Mouse (Mus musculus) megakaryocyte progenitor cell, adult 5-6 weeks (primary cell): Measurements from ENCODE around the gene Neurog2. TPM values are rescaled to one million over a fixed set of nuclear protein-coding genes. Genes with fewer than 3 reads are reported as not detected.
A peak's percentile ranks its signal among the peaks of the same experiment; 100 is the strongest.

Experiments used
- ATAC-seq: replicated peaks from 2 replicates; pipeline ENCODE4 v1.8.0; 2016; ENCODE audit warnings: mild to moderate bottlenecking, moderate TSS enrichment, inconsistent platforms; ENCODE audit not compliant: poor library complexity
- total RNA-seq, 2 experiments: library from RNA; stranded (forward) in 1 of 2; stranded (reverse) in 1 of 2; fragments of 157-497, 149-512 nt in 1 of 2; fragments of 200-1000 nt in 1 of 2; gene quantifications; 2 replicates each; pipeline versions ENCODE4 v1.2.3 to v1.2.4; 2015 to 2017

Gene Neurog2
- total RNA-seq (2015) (not detected in 2 replicates), total RNA-seq (2017) (not detected in 2 replicates)

DNA sequence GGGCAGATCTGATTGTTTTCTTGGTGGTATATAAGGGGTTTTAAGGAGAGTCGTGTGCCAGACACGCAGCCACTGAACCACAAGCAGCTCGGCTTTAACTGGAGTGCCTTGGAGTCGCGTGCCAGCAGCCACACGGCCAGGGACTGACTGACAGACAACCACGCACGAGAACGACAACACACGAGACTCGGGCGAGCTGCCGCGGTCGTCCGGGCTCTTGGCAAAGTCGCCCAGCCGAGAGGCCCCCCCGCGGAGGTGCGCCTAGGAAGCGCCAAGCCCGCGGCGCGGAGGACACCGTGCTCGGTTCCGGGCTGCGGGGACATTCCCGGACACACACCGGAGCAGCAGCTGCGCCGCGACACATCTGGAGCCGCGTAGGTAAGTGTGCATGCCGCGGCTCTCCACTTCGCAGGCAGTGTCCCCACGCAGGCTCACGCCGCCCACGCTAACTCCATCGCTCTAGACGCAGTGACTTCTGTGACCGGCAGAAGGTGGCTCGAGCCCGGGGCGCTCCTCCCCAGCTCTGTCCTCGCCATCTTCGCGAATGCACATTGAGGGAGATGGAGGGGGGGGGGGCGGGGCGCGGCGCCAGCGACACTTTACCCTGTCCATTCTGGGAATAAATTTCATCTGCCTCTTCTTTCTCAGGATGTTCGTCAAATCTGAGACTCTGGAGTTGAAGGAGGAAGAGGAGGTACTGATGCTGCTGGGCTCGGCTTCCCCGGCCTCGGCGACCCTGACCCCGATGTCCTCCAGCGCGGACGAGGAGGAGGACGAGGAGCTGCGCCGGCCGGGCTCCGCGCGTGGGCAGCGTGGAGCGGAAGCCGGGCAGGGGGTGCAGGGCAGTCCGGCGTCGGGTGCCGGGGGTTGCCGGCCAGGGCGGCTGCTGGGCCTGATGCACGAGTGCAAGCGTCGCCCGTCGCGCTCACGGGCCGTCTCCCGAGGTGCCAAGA lies at the start of gene Neurog2:
TSS of gene Neurog2 (plus strand) at position 56 of the 953 bp plus-strand sequence.
- ATAC-seq, result no peak; the same call in 1 of the 2 replicates

DNA sequence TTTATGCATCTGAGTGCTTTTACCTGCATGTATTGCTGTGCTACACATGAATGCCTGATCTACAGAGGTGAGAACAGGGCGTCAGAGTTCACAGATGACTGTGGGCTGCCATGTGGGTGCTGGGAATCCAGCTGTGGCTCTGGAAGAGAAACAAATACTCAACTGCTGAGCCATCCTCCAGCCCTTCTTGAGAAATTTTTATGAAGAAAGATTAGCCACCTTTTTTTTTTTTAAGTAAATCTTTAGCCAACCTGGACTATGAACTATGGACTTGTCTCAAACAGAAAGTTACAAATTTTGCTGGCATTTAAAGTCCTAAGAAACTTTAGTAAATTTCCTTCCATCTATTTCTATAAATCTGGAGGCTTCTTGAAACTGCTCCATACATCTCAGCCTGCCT lies 35.8 kb upstream of the Neurog2 start:
- no peak for ATAC-seq

DNA sequence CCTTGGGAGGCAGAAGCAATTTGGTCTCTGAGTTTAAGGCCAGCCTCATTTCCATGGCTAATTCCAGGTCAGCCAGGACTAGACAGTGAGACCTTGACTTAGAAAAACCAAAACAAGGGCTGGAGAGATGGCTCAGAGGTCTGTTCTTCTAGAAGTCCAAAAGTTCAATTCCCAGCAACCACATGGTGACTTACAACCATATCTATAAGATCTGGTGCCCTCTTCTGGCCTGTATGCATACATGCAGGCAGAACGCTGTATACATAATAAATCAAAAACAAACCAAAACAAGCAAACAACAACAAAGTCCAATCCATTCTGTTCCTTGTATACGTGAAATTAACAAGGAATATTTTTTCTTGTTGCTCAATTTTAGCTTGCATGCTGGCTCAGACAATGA lies 24.8 kb upstream of the Neurog2 start:
- peak; percentile 65 for ATAC-seq

DNA sequence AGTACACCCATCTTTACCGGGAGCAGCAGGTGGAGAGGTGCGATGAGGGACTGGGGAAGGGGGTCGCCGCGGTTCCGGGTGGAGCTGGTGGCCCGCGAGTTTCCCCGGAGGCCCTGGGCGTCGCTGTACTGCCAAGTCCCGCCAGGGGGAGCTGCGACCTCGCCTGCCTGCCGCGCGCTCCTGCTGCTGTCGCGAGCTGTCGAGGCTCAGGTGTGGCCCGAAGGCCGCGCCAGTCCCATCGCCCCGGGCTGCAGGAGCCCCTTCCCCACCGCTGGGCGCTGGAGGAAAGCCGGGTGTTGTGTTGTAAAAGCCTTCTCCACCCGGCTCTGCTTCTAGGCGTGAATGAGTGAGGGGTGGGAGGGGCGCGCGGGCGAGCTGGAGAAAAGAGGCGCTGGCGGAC lies 7.6 kb upstream of the Neurog2 start:
- ATAC-seq, result peak; percentile 96

DNA sequence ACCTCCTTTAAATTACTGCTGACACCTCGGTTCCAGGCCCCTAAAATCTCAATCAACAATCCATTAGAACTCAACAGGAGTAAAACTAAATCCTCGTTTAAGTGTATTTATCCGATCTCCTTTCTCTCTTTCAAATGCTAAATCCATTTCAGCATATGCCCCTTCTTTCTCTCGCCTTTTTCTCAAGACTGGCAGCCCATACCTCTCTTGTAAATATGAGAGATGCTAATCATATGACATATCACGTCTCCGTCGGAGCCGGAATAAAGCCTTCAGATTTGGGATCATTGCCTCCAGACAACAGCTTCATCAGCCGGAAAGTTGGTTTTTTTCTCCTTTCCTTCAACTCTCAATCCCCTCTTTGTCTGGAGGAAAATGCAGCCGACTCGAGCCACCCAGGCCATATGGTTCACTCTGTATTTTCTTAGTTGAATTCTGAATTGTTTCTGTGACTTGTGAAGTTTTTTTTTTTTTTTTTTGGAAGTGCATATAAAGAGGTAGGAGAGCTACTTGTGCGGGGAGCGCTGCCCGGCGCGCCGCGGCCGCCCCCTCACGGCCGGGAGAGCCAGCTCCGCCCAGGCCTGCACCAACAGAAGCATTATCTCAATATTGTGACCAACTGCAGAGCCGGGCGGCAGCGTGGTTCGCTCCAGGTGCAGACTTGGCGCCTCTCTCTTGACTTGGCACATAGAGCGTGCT lies 7.1 kb upstream of the Neurog2 start:
- ATAC-seq, result peak; percentile 66

DNA sequence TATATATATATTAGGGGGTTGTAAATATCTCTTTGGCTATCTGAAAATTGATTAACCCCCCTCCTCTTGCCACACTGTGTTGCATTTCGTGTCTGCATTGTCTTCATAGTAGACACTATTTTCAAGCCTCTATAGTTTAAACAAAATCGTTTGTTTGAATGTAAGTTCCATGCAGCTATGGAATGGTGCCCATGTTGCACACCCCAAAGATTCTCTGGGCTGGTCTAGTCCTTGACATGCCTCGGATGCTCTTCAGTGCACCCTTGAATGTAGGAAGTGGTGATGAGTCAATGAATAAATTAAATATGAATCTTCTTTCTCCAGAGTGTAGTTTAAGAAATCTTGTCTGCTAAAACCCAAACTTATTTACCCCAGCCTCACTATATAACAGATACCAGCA lies 6.4 kb upstream of the Neurog2 start:
- no peak for ATAC-seq

DNA sequence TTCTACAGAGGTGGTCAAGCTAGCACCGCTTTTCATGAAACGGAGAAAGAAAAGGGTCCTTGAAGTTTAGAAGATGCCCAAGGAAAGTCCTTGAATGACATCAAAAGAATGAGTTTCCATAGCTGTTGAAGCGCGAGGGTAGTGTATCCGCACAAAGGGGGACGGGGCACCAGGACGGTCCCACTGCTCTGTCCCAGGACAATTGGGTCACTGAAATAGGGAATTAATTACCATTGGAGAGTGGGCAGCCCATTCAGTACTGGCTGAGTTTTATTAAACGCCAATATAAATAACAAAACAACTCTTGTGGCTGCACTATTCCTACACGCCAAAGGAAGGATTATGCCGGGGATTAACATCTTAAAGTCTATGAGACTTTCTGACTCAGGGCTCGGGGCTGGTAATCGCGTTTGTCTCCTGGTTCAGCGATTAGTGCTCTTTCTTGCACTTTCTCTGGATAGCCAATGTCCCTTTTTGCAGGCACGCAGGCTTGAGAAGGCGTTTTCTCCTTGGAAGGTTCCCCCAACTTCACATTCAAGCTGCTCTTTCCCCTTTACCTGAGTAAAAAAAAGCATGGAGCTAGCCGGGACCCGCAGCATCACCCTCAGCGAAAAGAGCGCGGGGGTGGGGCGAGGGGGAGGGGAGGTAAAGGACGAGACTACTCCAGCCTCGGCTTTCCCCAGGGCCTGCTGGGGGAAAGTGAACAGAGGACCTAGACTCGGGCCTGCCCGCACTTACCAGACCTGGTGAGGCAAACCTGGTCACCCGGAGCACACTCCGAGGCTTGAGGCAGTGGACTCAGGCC lies 5.6 kb upstream of the Neurog2 start:
- no peak for ATAC-seq

DNA sequence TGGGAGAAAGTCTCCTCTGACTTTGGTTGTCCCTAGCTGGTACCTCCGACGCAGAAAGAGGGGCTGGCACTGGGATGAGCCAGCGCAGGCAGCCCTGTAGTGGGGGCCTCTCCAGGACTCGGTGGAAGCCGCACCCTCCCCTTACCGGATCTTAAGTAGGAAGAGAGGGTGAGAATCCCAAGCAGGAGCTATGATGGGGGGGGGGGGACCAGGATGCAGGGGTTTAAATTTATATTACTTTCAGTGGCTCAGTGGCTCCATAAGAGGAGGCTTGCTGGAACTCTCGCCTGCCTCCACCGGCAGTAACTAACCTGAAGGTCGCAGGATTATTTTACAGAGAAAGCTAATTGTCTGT lies 5.0 kb upstream of the Neurog2 start:
- ATAC-seq, result no peak

DNA sequence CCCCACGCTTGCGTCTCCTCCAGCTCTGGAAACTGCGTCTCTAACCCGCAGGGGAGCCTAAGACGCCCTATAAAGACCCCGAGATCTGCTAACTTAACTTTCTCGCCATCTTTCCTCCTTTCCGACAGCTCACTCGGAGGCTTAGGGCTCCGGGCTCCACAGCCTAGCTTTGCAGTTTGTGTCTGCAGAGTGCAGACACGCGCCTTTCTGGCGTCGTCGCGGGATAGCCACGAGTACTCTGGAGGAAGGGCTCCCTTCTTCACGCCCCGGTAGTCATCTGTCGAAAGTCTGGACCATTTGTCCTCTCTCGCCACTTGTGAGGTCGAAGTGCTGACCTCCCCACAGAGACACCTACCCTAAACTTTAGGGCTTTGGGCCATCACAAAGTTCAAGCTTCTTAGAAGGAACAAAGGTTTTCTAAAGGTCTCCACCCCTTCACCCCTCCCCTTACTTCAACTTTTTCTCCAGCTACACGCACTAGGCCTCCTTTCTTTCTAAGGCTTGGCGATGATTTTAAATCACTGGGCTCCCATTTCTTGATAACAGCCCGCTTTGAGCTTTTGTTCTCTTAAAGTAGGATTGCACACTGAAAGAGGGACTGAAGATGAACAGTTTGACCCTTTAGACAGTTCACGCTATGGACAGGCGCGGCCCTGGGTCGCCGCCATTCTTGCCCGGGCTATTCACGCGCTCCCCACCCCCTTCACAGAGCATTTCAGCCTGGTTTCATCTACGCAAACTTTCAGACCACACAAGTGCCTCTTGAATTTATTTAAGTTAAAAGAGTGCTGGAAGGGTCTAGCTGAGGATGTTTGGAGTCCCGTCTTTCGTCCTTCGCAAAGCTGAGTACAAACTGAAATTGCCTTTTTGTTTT lies 4.4 kb upstream of the Neurog2 start:
- ATAC-seq, result no peak

DNA sequence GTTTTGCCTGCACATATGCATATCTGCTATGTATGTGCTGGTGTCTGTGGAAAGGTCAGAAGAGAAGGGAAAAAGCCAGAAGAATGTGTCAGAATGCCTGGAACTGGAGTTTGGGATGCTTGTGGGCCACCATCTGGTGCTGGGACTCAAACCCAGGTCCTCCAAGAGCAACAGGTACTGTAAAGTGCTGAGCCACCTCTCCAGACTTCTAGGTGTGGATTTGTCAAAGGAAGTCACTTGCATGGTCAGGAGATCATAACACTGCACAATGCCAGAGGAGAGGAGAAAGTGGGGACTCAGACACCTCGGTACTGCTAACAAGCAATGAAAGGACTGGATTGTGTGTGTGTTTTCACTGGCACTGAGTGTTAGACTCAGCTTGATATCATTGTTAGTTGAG lies 2.7 kb upstream of the Neurog2 start:
- no peak for ATAC-seq

DNA sequence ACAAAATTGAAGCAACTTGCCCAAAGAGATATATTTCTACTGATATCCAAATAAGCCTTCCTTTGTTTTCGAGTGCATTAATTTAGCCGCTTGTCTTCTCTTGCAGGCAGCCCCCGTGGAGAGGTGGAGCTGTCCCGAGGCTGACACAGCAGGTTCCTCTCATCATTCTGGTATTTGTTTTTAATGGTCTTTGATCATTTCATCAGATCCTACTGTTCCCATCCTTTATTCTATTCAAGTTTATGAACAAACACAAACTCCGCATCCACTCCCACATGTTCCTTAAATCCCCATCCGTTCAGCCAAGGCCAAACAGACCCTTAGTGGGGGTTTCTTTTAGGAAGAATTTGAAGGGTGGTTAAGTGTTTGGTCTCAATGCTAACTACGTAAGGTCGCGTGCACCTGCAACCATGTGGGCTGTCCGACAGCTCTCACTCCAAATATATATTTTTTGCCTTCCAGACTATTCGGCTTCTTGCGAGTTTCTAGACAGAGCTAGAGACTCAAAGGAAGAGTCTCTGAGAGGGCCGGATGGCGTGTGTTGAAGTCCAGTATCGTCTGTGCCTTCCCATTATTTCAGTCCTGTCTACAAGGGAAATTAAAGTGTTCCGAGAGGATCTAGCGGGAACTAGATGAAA lies 2.1 kb upstream of the Neurog2 start:
- ATAC-seq, result no peak

DNA sequence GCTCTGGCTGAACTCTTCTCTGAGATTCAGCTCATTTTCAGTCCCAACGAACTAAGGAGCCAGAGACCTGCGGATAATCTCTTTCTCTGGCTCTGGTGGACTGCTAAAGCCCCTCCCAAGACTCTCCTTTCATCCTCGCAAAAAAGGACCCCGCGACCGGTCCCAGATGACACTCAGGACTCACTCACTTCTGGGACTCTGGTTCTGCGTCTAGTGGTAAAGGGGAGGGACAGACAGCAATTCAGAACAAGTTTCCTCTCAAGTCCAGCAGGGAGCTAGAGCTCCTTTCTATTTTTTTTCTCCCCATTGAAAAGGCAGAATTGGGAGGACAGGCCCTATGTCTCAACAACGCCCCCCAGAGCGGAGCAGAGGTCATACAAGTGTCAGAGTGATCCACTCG lies 1.4 kb upstream of the Neurog2 start:
- ATAC-seq, result no peak

DNA sequence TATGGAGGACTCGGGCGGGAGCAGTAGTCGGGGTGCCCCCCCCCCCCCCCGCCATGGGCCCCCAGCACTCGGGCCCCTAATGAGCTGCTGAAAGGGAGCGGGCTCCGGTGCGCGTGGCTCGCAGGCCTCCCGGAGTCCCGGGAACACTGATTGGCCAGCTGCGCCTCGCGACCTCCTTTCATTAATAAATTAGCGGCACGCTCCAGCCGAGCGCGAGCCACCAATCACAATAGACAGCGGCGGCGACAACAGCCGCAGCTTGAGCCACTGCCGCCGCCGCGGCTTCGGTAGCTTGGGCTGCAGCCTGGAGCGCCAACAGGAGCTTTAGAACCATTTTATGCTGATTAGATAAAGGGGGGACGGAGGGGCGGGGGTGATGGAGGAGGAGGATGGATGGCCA lies 404 bp upstream of the Neurog2 start:
- peak; percentile 35 for ATAC-seq

DNA sequence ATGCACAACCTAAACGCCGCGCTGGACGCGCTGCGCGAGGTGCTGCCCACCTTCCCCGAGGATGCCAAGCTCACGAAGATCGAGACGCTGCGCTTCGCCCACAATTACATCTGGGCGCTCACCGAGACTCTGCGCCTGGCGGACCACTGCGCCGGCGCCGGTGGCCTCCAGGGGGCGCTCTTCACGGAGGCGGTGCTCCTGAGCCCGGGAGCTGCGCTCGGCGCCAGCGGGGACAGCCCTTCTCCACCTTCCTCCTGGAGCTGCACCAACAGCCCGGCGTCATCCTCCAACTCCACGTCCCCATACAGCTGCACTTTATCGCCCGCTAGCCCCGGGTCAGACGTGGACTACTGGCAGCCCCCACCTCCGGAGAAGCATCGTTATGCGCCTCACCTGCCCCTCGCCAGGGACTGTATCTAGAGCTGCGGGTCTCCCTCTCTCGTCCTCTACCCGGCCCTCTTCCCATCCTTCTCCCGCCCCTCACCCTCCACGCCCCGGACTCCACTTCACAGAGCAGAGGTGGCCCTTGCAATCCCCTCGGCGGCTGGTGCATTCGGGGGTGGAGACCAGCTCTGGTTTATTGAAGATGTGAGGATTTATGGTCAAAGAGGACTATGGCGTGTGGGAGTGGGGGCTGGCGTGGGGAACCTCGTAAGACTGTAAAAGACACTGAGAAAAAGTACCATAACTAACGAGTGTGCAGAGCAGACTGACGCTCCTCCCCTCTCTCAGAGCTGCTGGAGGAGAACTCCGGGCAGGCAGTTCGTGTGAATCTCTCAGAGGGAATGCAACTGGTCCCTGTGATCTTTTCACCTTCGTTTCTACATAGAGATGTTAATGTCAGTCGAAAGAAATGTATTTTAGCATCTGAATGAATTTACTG lies 1.4 kb downstream of the Neurog2 start:
- peak; percentile 89 for ATAC-seq

DNA sequence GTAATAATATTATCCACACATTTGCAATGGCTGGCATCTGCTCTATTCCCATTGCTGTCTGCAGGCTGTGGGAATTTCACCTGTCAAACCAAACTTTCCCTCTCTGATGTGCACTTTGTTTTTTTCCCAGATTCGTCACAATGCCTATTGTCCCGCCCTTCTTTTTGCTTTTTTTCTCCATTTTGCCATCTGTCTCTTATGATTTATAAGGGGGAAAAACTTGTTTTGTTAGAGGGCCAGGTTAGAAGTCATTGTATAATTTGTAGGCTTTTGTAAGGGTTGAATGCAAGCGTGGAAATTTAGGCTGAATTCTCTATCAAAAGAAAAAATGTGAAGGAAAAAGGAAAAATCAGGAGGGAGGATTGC lies 2.0 kb downstream of the Neurog2 start:
- no peak for ATAC-seq

DNA sequence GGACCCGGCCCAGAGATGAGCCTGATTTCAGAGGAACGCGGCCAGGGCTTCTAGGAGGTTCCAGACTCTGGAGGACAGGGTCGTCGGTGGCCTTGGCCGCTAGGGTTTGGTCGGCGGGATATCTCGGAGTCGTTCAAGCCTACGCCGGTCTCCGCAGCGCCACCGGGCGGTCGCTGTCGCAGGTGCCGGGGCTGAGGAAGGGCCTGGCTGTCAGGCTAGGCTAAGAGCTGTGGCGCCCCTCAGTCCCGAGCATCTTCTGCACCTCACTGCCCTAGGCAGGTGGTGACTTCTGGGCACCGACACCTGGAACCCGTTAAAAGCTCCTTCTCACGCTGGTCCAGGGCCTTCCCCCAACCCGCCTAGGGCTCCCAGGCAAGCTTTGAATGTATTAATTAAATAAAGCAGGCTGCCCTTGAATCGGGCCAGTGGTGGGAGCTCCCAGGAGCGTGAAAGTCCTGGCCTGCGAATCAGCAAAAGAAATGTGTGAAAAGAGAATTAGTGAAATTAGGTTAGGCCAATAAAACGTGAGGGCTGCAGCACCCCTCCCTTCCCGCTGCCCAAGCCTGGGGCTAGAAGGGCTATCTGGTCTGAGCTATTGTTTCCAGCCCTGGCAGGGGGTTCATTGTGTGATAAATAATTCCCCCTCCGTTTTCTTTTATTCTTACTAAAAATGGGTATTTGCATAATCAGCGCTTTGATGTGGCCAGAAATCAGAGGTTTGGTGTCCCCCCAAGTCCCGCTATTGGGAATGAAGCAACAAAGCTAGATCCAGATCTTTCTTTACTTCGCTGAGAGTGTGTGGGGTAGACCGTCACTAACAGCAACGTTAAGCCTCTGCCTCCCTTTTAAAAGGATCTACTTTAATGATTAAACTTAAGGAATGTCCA lies 7.2 kb downstream of the Neurog2 start:
- ATAC-seq, result peak; percentile 98

DNA sequence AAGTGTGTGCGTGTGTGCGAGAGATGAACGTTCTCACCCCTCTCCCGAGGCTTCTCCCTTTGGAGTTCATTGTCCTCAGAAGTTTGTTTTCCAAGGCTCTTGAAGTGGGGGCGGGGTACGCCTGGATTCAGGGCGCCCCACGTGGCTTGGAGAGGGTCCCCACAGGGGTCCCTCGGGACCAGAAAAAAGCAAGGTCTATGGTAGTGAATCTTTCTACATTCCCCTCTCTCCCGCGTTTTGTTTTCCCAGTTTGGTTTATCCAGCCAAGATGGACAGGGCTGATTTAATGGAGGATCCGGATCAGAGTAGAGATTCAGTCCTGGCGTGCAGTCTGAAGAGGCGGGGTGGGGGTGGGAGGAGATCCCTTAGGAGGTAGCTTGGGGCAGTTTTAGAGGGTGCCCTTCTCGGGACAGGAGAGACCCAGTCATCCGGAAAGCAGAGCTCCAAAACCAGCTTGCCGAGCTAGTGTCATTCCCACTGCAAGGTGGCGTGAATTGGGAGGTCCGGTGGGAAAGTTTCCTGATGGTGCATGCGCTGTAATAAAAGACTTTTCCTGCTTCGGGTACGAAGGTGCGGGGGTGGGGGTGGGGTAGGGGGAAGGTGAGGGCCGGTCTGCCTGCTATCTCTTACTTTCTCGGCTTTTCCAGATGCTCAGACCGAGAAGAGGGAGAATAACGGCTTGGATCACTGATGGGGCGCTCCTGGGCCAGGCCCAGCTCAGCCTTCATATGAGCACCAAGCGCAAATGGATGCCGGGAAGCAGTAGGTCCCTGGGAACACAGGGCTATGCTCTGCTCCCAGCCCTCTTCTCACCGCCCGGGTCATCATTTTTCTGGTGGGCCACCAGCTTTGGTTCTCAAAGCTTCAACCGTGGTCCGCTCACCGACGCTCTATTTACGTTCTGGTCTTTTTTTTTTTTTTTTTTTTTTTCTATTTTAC lies 8.1 kb downstream of the Neurog2 start:
- ATAC-seq, result no peak
